36 mouse cellular contexts compared by ENCODE assay signal in genomic region chrX:53224353-53224944, GRCm38 (mm10). TPM values are rescaled to one million over a fixed set of nuclear protein-coding genes. Genes with fewer than 3 reads are reported as not detected.
DNase-seq lines count a peak whose midpoint lies in the region; ATAC-seq and TF ChIP-seq lines count a peak whose summit lies in the region.
"Had no signal": no experiment of that assay in that cellular context is flagged by ENCODE, and none has a peak within 500 bp of the region (broad histone marks: within the 10 kb centered on the region; RNA-seq: fewer than 3 reads in every experiment).

No protein-coding gene starts in this region.

- H3K4me1 ChIP-seq in heart, embryonic 14.5 days (ENCODE audit: control insufficient read depth in 2 of 2, insufficient read depth in 2 of 2, low read length in 2 of 2): no peaks in the 10 kb centered on the region; a peak in 1 of 4 replicates
- peaks cover 7% of the 10 kb centered on the region; the same call in 1 of the 2 replicates for H3K4me1 ChIP-seq in kidney, embryonic 15.5 days
- no peaks in the 10 kb centered on the region for H3K4me1 ChIP-seq in kidney, adult 2 months (ENCODE audit: control insufficient read depth, insufficient read depth, low read length)
- H3K4me1 ChIP-seq in lung, postnatal 0 days (ENCODE audit: insufficient read depth, low read depth, low read length): no peaks in the 10 kb centered on the region
- H3K4me1 ChIP-seq: forebrain, embryonic 12.5 days; hindbrain, embryonic 12.5 days; intestine, embryonic 15.5 days; liver, embryonic 15.5 days; midbrain, embryonic 10.5 days; midbrain, embryonic 15.5 days; neural tube, embryonic 15.5 days; stomach, embryonic 15.5 days had no signal

- no peaks in the 10 kb centered on the region for H3K36me3 ChIP-seq in heart, embryonic 14.5 days (ENCODE audit: control insufficient read depth, insufficient read depth, low read length)
- H3K36me3 ChIP-seq in kidney, embryonic 15.5 days: no peaks in the 10 kb centered on the region
- no peaks in the 10 kb centered on the region for H3K36me3 ChIP-seq in kidney, adult 2 months (ENCODE audit: control insufficient read depth, insufficient read depth, low read length)
- no peaks in the 10 kb centered on the region for H3K36me3 ChIP-seq in lung, postnatal 0 days (ENCODE audit: insufficient read depth, low read length)
- H3K36me3 ChIP-seq: embryonic facial prominence, embryonic 15.5 days; forebrain, embryonic 12.5 days; hindbrain, embryonic 12.5 days; intestine, embryonic 15.5 days; liver, embryonic 15.5 days; lung, embryonic 15.5 days; midbrain, embryonic 10.5 days; midbrain, embryonic 15.5 days; neural tube, embryonic 15.5 days; stomach, embryonic 15.5 days had no signal

- intact Hi-C loops in heart, postnatal 10 days (cut with DNase I): no loop called here

- ATAC-seq in heart, embryonic 14.5 days (ENCODE audit: insufficient number of reproducible peaks, insufficient read depth, low FRiP score, low read depth): no peak
- peak; percentile 43; the same call in 1 of the 2 replicates for ATAC-seq in kidney, embryonic 15.5 days (replicated peaks; ENCODE audit: low FRiP score)
- ATAC-seq in lung, postnatal 0 days: peak; percentile 65
- ATAC-seq: activated CD4-positive, CD25-positive, alpha-beta regulatory T cell, adult 4 months; forebrain, postnatal 0 days; hindbrain, postnatal 0 days; intestine, embryonic 15.5 days; midbrain, embryonic 15.5 days had no signal

- peak overlapping the region; percentile 52 to 59 for H3K27ac ChIP-seq in heart, embryonic 14.5 days (replicated peaks in 1 of 2; ENCODE audit: control insufficient read depth in 1 of 2, insufficient read depth in 1 of 2, low read depth in 2 of 2, low read length in 2 of 2)
- peak overlapping the region; percentile 28 for H3K27ac ChIP-seq in kidney, embryonic 15.5 days
- no peak overlapping the region for H3K27ac ChIP-seq in kidney, adult 2 months (ENCODE audit: insufficient read depth, low read depth, low read length)
- no peak overlapping the region for H3K27ac ChIP-seq in lung, postnatal 0 days (ENCODE audit: low read length)
- H3K27ac ChIP-seq: embryonic facial prominence, embryonic 15.5 days; forebrain, embryonic 12.5 days; hindbrain, embryonic 12.5 days; hindbrain, postnatal 0 days; intestine, embryonic 15.5 days; liver, embryonic 15.5 days; lung, embryonic 15.5 days; midbrain, embryonic 10.5 days; midbrain, embryonic 15.5 days; neural tube, embryonic 15.5 days; stomach, embryonic 15.5 days had no signal

- no peak overlapping the region for H3K4me2 ChIP-seq in heart, embryonic 14.5 days (ENCODE audit: low read length)
- H3K4me2 ChIP-seq in kidney, embryonic 15.5 days: no peak overlapping the region
- no peak overlapping the region for H3K4me2 ChIP-seq in lung, postnatal 0 days (replicated peaks; ENCODE audit: low read depth, low read length)
- H3K4me2 ChIP-seq: embryonic facial prominence, embryonic 15.5 days; forebrain, embryonic 12.5 days; hindbrain, embryonic 12.5 days; intestine, embryonic 15.5 days; liver, embryonic 15.5 days; lung, embryonic 15.5 days; midbrain, embryonic 15.5 days; neural tube, embryonic 15.5 days; stomach, embryonic 15.5 days had no signal

- DNase-seq in heart, postnatal 10 days: no peak
- DNase-seq in kidney, adult 2 months: no peak
- no peak for DNase-seq in lung, postnatal 0 days (ENCODE audit: low spot score)
- DNase-seq in lung, postnatal 10 days: no peak
- DNase-seq: adrenal gland, adult 2 months; adrenal gland, postnatal 36 days; B cell, adult 2 months; cerebellum, adult 18-20 months; cerebellum, postnatal 10 days; forebrain, postnatal 0 days; kidney, adult 9 months; layer of hippocampus, adult 9-11 months; right cerebral cortex, postnatal 25 days had no signal

- no peaks in the 10 kb centered on the region for H3K9me3 ChIP-seq in heart, embryonic 14.5 days (ENCODE audit: control insufficient read depth, low read length)
- no peaks in the 10 kb centered on the region for H3K9me3 ChIP-seq in kidney, embryonic 15.5 days (replicated peaks)
- no peaks in the 10 kb centered on the region for H3K9me3 ChIP-seq in lung, postnatal 0 days (ENCODE audit: low read length)
- H3K9me3 ChIP-seq: embryonic facial prominence, embryonic 15.5 days; forebrain, embryonic 12.5 days; hindbrain, embryonic 12.5 days; intestine, embryonic 15.5 days; liver, embryonic 15.5 days; lung, embryonic 15.5 days; midbrain, embryonic 10.5 days; midbrain, embryonic 15.5 days; neural tube, embryonic 15.5 days; stomach, embryonic 15.5 days had no signal

- TF ChIP-seq CTCF in kidney, adult 2 months (conservative IDR thresholded peaks at IDR 0.05; ENCODE audit: insufficient read depth, insufficient read length, low read depth, low read length): no peak
- TF ChIP-seq CTCF in lung, postnatal 0 days (IDR thresholded peaks at IDR 0.05): no peak

- TF ChIP-seq EP300 in lung, postnatal 0 days (IDR thresholded peaks at IDR 0.05): peak; percentile 62

- H3K4me3 ChIP-seq in heart, embryonic 14.5 days (ENCODE audit: control insufficient read depth in 1 of 2, insufficient read depth in 1 of 2, low read depth in 1 of 2, low read length in 2 of 2): no peak overlapping the region
- no peak overlapping the region for H3K4me3 ChIP-seq in kidney, embryonic 15.5 days (replicated peaks)
- no peak overlapping the region for H3K4me3 ChIP-seq in kidney, adult 2 months (ENCODE audit: insufficient read depth, low read depth, low read length)
- H3K4me3 ChIP-seq in lung, postnatal 0 days (ENCODE audit: low read depth, low read length): no peak overlapping the region
- H3K4me3 ChIP-seq: embryonic facial prominence, embryonic 15.5 days; forebrain, embryonic 12.5 days; hindbrain, embryonic 12.5 days; intestine, embryonic 15.5 days; liver, embryonic 15.5 days; lung, embryonic 15.5 days; midbrain, embryonic 10.5 days; midbrain, embryonic 15.5 days; neural tube, embryonic 15.5 days; stomach, embryonic 15.5 days had no signal

- no peaks in the 10 kb centered on the region for H3K27me3 ChIP-seq in heart, embryonic 14.5 days (ENCODE audit: control insufficient read depth, insufficient read depth, low read length)
- no peaks in the 10 kb centered on the region for H3K27me3 ChIP-seq in kidney, embryonic 15.5 days
- no peaks in the 10 kb centered on the region for H3K27me3 ChIP-seq in kidney, adult 2 months (replicated peaks; ENCODE audit: control insufficient read depth, insufficient read depth, low read length)
- no peaks in the 10 kb centered on the region for H3K27me3 ChIP-seq in lung, postnatal 0 days (replicated peaks; ENCODE audit: insufficient read depth, low read length)
- H3K27me3 ChIP-seq: embryonic facial prominence, embryonic 15.5 days; forebrain, embryonic 12.5 days; hindbrain, embryonic 12.5 days; intestine, embryonic 15.5 days; liver, embryonic 15.5 days; lung, embryonic 15.5 days; midbrain, embryonic 15.5 days; neural tube, embryonic 15.5 days; stomach, embryonic 15.5 days had no signal

- WGBS in heart, embryonic 14.5 days: 54% methylated on average over 6 of the region's 6 CpGs
- 29% methylated on average over 6 of the region's 6 CpGs for WGBS in kidney, embryonic 15.5 days
- 49% methylated on average over 6 of the region's 6 CpGs for WGBS in kidney, adult 2 months
- WGBS in lung, postnatal 0 days: 62% methylated on average over 6 of the region's 6 CpGs

- no peak for TF ChIP-seq POLR2A in kidney, adult 2 months (IDR thresholded peaks at IDR 0.05; ENCODE audit: low read depth, low read length)

- H3K9ac ChIP-seq in heart, embryonic 14.5 days (ENCODE audit: low read length): no peak overlapping the region
- H3K9ac ChIP-seq in kidney, embryonic 15.5 days: no peak overlapping the region
- H3K9ac ChIP-seq in lung, postnatal 0 days (replicated peaks; ENCODE audit: low read depth): no peak overlapping the region
- H3K9ac ChIP-seq: embryonic facial prominence, embryonic 15.5 days; forebrain, embryonic 12.5 days; forebrain, postnatal 0 days; hindbrain, embryonic 12.5 days; intestine, embryonic 15.5 days; liver, embryonic 15.5 days; lung, embryonic 15.5 days; midbrain, embryonic 15.5 days; neural tube, embryonic 15.5 days; stomach, embryonic 15.5 days had no signal

RNA-seq across cellular contexts. Expression of gene Plac1, which starts 15.5 kb away (rescaled TPM):
- polyA plus RNA-seq in heart, embryonic 14.5 days (2014; fragmentation: Nextera tagmentation; extraction: Ambion mirVana): 8.1 and 8.4 TPM in 2 replicates
- total RNA-seq in heart, postnatal 10 days (2021): under 1 TPM; 0.43 to 0.69 TPM
- 5.6 and 6.0 TPM in 2 replicates for polyA plus RNA-seq in kidney, embryonic 15.5 days (2015; fragmentation: Nextera tagmentation; extraction: Ambion mirVana)
- not detected in 2 replicates for polyA plus RNA-seq in kidney, adult 2 months (2012; rRNA removed)
- polyA plus RNA-seq in lung, postnatal 0 days (2015; fragmentation: Nextera tagmentation; extraction: Ambion mirVana): 2.5 and 3.9 TPM in 2 replicates
- total RNA-seq: adrenal gland, adult 2 months; adrenal gland, postnatal 36 days; common myeloid progenitor, adult 5-6 weeks; forebrain, postnatal 0 days; gastrocnemius, adult 8-10 months; heart, adult 8-10 months; hindbrain, postnatal 0 days; left cerebral cortex, postnatal 10 days; liver, adult 2 months; megakaryocyte progenitor cell, adult 5-6 weeks had no signal
- polyA plus RNA-seq: activated CD4-positive, CD25-positive, alpha-beta regulatory T cell, adult 4 months; adrenal gland, adult 2 months; forebrain, postnatal 0 days; hindbrain, postnatal 0 days; liver, adult 2 months had no signal

RNA-seq across cellular contexts. Expression of gene Fam122b, which starts 45.2 kb away (rescaled TPM):
- polyA plus RNA-seq in heart, embryonic 14.5 days (2014; fragmentation: Nextera tagmentation; extraction: Ambion mirVana): 28.3 TPM in 2 replicates
- total RNA-seq in heart, postnatal 10 days (2021): 1 to 10 TPM; 7.9 to 8.3 TPM
- 10.0 and 10.9 TPM in 2 replicates for polyA plus RNA-seq in kidney, embryonic 15.5 days (2015; fragmentation: Nextera tagmentation; extraction: Ambion mirVana)
- 1.6 and 2.7 TPM in 2 replicates for polyA plus RNA-seq in kidney, adult 2 months (2012; rRNA removed)
- polyA plus RNA-seq in lung, postnatal 0 days (2015; fragmentation: Nextera tagmentation; extraction: Ambion mirVana): 4.9 and 5.3 TPM in 2 replicates

RNA-seq across cellular contexts. Expression of gene Fam122c, which starts 48.8 kb away (rescaled TPM):
- not detected in 2 replicates for polyA plus RNA-seq in heart, embryonic 14.5 days (2014; fragmentation: Nextera tagmentation; extraction: Ambion mirVana)
- not detected for total RNA-seq in heart, postnatal 10 days (2021)
- not detected in 2 replicates for polyA plus RNA-seq in kidney, embryonic 15.5 days (2015; fragmentation: Nextera tagmentation; extraction: Ambion mirVana)
- not detected in 2 replicates for polyA plus RNA-seq in kidney, adult 2 months (2012; rRNA removed)
- polyA plus RNA-seq in lung, postnatal 0 days (2015; fragmentation: Nextera tagmentation; extraction: Ambion mirVana): not detected in 2 replicates
- total RNA-seq: adrenal gland, adult 2 months; adrenal gland, postnatal 36 days; common myeloid progenitor, adult 5-6 weeks; forebrain, postnatal 0 days; gastrocnemius, adult 8-10 months; gastrocnemius, postnatal 4 days; heart, adult 8-10 months; hindbrain, postnatal 0 days; left cerebral cortex, postnatal 10 days; liver, adult 2 months; megakaryocyte progenitor cell, adult 5-6 weeks had no signal
- polyA plus RNA-seq: activated CD4-positive, CD25-positive, alpha-beta regulatory T cell, adult 4 months; adrenal gland, adult 2 months; brain, embryonic 14.5 days; embryonic facial prominence, embryonic 15.5 days; forebrain, embryonic 12.5 days; forebrain, postnatal 0 days; hindbrain, embryonic 12.5 days; hindbrain, postnatal 0 days; intestine, embryonic 15.5 days; limb, embryonic 11.5 days; liver, adult 2 months; liver, embryonic 15.5 days; lung, embryonic 15.5 days; midbrain, embryonic 10.5 days; midbrain, embryonic 15.5 days; neural tube, embryonic 15.5 days; stomach, embryonic 15.5 days had no signal

Comparison
In these comparisons a context has a peak if more than half of its experiments do, and no peak if none do; other contexts are left out.
1. H3K27ac ChIP-seq: peak in heart, embryonic 14.5 days (2 of 2) and kidney, embryonic 15.5 days (single experiment); none in kidney, adult 2 months (single experiment) and lung, postnatal 0 days (single experiment).